22 mouse cellular contexts compared by ENCODE assay signal in genomic region chr12:65216404-65216840, GRCm38 (mm10). TPM values are rescaled to one million over a fixed set of nuclear protein-coding genes. Genes with fewer than 3 reads are reported as not detected.
A peak's percentile ranks its signal among the peaks of the same experiment; 100 is the strongest.
DNase-seq lines count a peak whose midpoint lies in the region; ATAC-seq and TF ChIP-seq lines count a peak whose summit lies in the region.
"Had no signal": no experiment of that assay in that cellular context is flagged by ENCODE, and none has a peak within 500 bp of the region (broad histone marks: within the 10 kb centered on the region; RNA-seq: fewer than 3 reads in every experiment).

No protein-coding gene starts in this region.

- no peak for TF ChIP-seq CTCF in layer of hippocampus, adult 2 months (conservative IDR thresholded peaks at IDR 0.05)

- H3K27ac ChIP-seq in forebrain, embryonic 11.5 days (ENCODE audit: low read depth, low read length) = no peak overlapping the region
- H3K27ac ChIP-seq in forebrain, embryonic 10.5 days = no peak overlapping the region
- peak overlapping the region; percentile 42 for H3K27ac ChIP-seq in hindbrain, embryonic 13.5 days
- peak overlapping the region; percentile 42; the same call in 1 of the 2 replicates for H3K27ac ChIP-seq in midbrain, embryonic 12.5 days (replicated peaks)
- no peak overlapping the region for H3K27ac ChIP-seq in layer of hippocampus, adult 2 months
- H3K27ac ChIP-seq: embryonic facial prominence, embryonic 10.5 days; heart, embryonic 13.5 days; stomach, embryonic 15.5 days had no signal

- no peaks in the 10 kb centered on the region for H3K9me3 ChIP-seq in forebrain, embryonic 11.5 days (ENCODE audit: control insufficient read depth, low read length)
- no peaks in the 10 kb centered on the region for H3K9me3 ChIP-seq in forebrain, embryonic 10.5 days
- H3K9me3 ChIP-seq in hindbrain, embryonic 13.5 days = no peaks in the 10 kb centered on the region
- H3K9me3 ChIP-seq in midbrain, embryonic 12.5 days = no peaks in the 10 kb centered on the region
- H3K9me3 ChIP-seq: embryonic facial prominence, embryonic 10.5 days; heart, embryonic 13.5 days; stomach, embryonic 15.5 days had no signal

- no peak for DNase-seq in forebrain, embryonic 11.5 days (ENCODE audit: low spot score)
- DNase-seq in forebrain, embryonic 10.5 days (ENCODE audit: extremely low spot score, low spot score) = no peak
- peak; percentile 38 for DNase-seq in ZHBTc4 (ENCODE audit: low read depth, low spot score)
- no peak for DNase-seq in left cerebral cortex, adult 18-20 months (ENCODE audit: low spot score in 2 of 2)
- no peak for DNase-seq in urinary bladder, postnatal 36 days (ENCODE audit: low spot score in 2 of 2)
- no peak for DNase-seq in layer of hippocampus, adult 2 months (ENCODE audit: low spot score in 2 of 2)
- DNase-seq: adrenal gland, adult 2 months; cerebellum, postnatal 10 days; gastrocnemius, postnatal 10 days; layer of hippocampus, adult 9-11 months; liver; lung, embryonic 14.5 days; retina, postnatal 1 day; thymus, postnatal 14 days had no signal

- H3K4me3 ChIP-seq in forebrain, embryonic 11.5 days (ENCODE audit: low read depth, low read length) = no peak overlapping the region
- H3K4me3 ChIP-seq in forebrain, embryonic 10.5 days = no peak overlapping the region
- H3K4me3 ChIP-seq in hindbrain, embryonic 13.5 days = no peak overlapping the region
- H3K4me3 ChIP-seq in midbrain, embryonic 12.5 days = no peak overlapping the region
- H3K4me3 ChIP-seq in layer of hippocampus, adult 2 months = no peak overlapping the region
- H3K4me3 ChIP-seq: embryonic facial prominence, embryonic 10.5 days; heart, embryonic 13.5 days; stomach, embryonic 15.5 days had no signal

- H3K36me3 ChIP-seq in forebrain, embryonic 11.5 days (ENCODE audit: control insufficient read depth, insufficient read depth, low read length) = no peaks in the 10 kb centered on the region
- H3K36me3 ChIP-seq in forebrain, embryonic 10.5 days (replicated peaks) = no peaks in the 10 kb centered on the region
- no peaks in the 10 kb centered on the region for H3K36me3 ChIP-seq in hindbrain, embryonic 13.5 days
- no peaks in the 10 kb centered on the region for H3K36me3 ChIP-seq in midbrain, embryonic 12.5 days
- H3K36me3 ChIP-seq: embryonic facial prominence, embryonic 10.5 days; heart, embryonic 13.5 days; stomach, embryonic 15.5 days had no signal

- 59% methylated on average over 6 of the region's 6 CpGs for WGBS in forebrain, embryonic 11.5 days
- 83% methylated on average over 6 of the region's 6 CpGs for WGBS in forebrain, embryonic 10.5 days
- 38% methylated on average over 6 of the region's 6 CpGs for WGBS in hindbrain, embryonic 13.5 days
- WGBS in midbrain, embryonic 12.5 days = 47% methylated on average over 6 of the region's 6 CpGs

- no peak overlapping the region for H3K4me2 ChIP-seq in forebrain, embryonic 11.5 days (ENCODE audit: low read depth, low read length, severe bottlenecking)
- no peak overlapping the region for H3K4me2 ChIP-seq in hindbrain, embryonic 13.5 days
- no peak overlapping the region for H3K4me2 ChIP-seq in midbrain, embryonic 12.5 days (replicated peaks)
- H3K4me2 ChIP-seq: heart, embryonic 13.5 days; lung, embryonic 14.5 days; stomach, embryonic 15.5 days had no signal

- no peak overlapping the region for H3K9ac ChIP-seq in forebrain, embryonic 11.5 days (ENCODE audit: low read length)
- H3K9ac ChIP-seq in hindbrain, embryonic 13.5 days = no peak overlapping the region
- H3K9ac ChIP-seq in midbrain, embryonic 12.5 days (replicated peaks) = no peak overlapping the region
- H3K9ac ChIP-seq: heart, embryonic 13.5 days; lung, embryonic 14.5 days; stomach, embryonic 15.5 days had no signal

- ATAC-seq in forebrain, embryonic 11.5 days (replicated peaks; ENCODE audit: low FRiP score) = peak; percentile 75
- peak; percentile 86 for ATAC-seq in hindbrain, embryonic 13.5 days (ENCODE audit: low FRiP score)
- ATAC-seq in midbrain, embryonic 12.5 days (ENCODE audit: low FRiP score, low read depth) = peak; percentile 85
- ATAC-seq: inflammation-experienced regulatory T-cells, adult 6 months had no signal

- no peaks in the 10 kb centered on the region for H3K4me1 ChIP-seq in forebrain, embryonic 11.5 days (replicated peaks; ENCODE audit: control insufficient read depth, insufficient read depth, low read length)
- no peaks in the 10 kb centered on the region for H3K4me1 ChIP-seq in forebrain, embryonic 10.5 days
- 0 out of 2 replicates have a peak, but pooled peaks cover 9% of the 10 kb centered on the region for H3K4me1 ChIP-seq in hindbrain, embryonic 13.5 days (replicated peaks)
- peaks cover 10% of the 10 kb centered on the region; the same call in 1 of the 2 replicates for H3K4me1 ChIP-seq in midbrain, embryonic 12.5 days
- H3K4me1 ChIP-seq: embryonic facial prominence, embryonic 10.5 days; heart, embryonic 13.5 days; stomach, embryonic 15.5 days had no signal

- H3K27me3 ChIP-seq in forebrain, embryonic 11.5 days (ENCODE audit: control insufficient read depth, insufficient read depth, low read length) = no peaks in the 10 kb centered on the region
- no peaks in the 10 kb centered on the region for H3K27me3 ChIP-seq in forebrain, embryonic 10.5 days (ENCODE audit: poor library complexity, severe bottlenecking)
- H3K27me3 ChIP-seq in hindbrain, embryonic 13.5 days = no peaks in the 10 kb centered on the region
- no peaks in the 10 kb centered on the region for H3K27me3 ChIP-seq in midbrain, embryonic 12.5 days
- H3K27me3 ChIP-seq: heart, embryonic 13.5 days; stomach, embryonic 15.5 days had no signal

RNA-seq across cellular contexts. Expression of gene Wdr20rt, which starts 8.9 kb away (rescaled TPM):
- not detected in 2 replicates for polyA plus RNA-seq in forebrain, embryonic 11.5 days (2014; fragmentation: Nextera tagmentation; extraction: Ambion mirVana)
- not detected in 2 replicates for polyA plus RNA-seq in forebrain, embryonic 10.5 days (2016; fragmentation: Nextera tagmentation; extraction: Ambion mirVana)
- not detected in 2 replicates for polyA plus RNA-seq in hindbrain, embryonic 13.5 days (2015; fragmentation: Nextera tagmentation; extraction: Ambion mirVana)
- not detected in 2 replicates for polyA plus RNA-seq in midbrain, embryonic 12.5 days (2016; fragmentation: Nextera tagmentation; extraction: Ambion mirVana)
- total RNA-seq in left cerebral cortex, adult 18-20 months (2021) = not detected
- under 1 TPM in 1 of 2 experiments, not detected in 1; 0.22 TPM for total RNA-seq in layer of hippocampus, adult 2 months (2021)
- total RNA-seq: adrenal gland, adult 2 months; gastrocnemius, postnatal 10 days; left cerebral cortex, postnatal 14 days; megakaryocyte progenitor cell, adult 5-6 weeks had no signal
- polyA plus RNA-seq: adrenal gland, adult 2 months; embryonic facial prominence, embryonic 10.5 days; heart, embryonic 13.5 days; inflammation-experienced regulatory T-cells, adult 6 months; lung, embryonic 14.5 days; stomach, embryonic 15.5 days had no signal

RNA-seq across cellular contexts. Expression of gene Mis18bp1, which starts 44.0 kb away (rescaled TPM):
- 77.3 and 92.6 TPM in 2 replicates for polyA plus RNA-seq in forebrain, embryonic 11.5 days (2014; fragmentation: Nextera tagmentation; extraction: Ambion mirVana)
- polyA plus RNA-seq in forebrain, embryonic 10.5 days (2016; fragmentation: Nextera tagmentation; extraction: Ambion mirVana) = 89.2 and 91.5 TPM in 2 replicates
- 16.1 and 16.6 TPM in 2 replicates for polyA plus RNA-seq in hindbrain, embryonic 13.5 days (2015; fragmentation: Nextera tagmentation; extraction: Ambion mirVana)
- polyA plus RNA-seq in midbrain, embryonic 12.5 days (2016; fragmentation: Nextera tagmentation; extraction: Ambion mirVana) = 63.4 and 70.5 TPM in 2 replicates
- total RNA-seq in left cerebral cortex, adult 18-20 months (2021) = under 1 TPM; 0.21 to 0.51 TPM
- under 1 TPM; 0.23 to 0.49 TPM for total RNA-seq in layer of hippocampus, adult 2 months (2021)

Comparison
In these comparisons a context has a peak if more than half of its experiments do, and no peak if none do; other contexts are left out.
1. H3K27ac ChIP-seq: peak in hindbrain, embryonic 13.5 days (single experiment) and midbrain, embryonic 12.5 days (single experiment); none in forebrain, embryonic 11.5 days (single experiment), forebrain, embryonic 10.5 days (single experiment) and layer of hippocampus, adult 2 months (single experiment).
2. Peak in every context shown above with its lines, with median percentiles within 50 percentile points of each other: ATAC-seq.